Mouse (Mus musculus): Measurements from ENCODE around the gene Itgax.

- TF ChIP-seq CTCF (IDR thresholded peaks at IDR 0.05 in 2 of 3, conservative IDR thresholded peaks at IDR 0.05 in 1 of 3; ENCODE audit: control insufficient read depth in 1 of 3, insufficient read depth in 1 of 3, low read depth in 2 of 3, low read length in 3 of 3, poor library complexity in 1 of 3, severe bottlenecking in 1 of 3) (no peak), SIN3A (IDR thresholded peaks at IDR 0.05; ENCODE audit: low read length) (no peak), ETS1 (IDR thresholded peaks at IDR 0.05; ENCODE audit: low read depth, low read length) (no peak), ZKSCAN1 (IDR thresholded peaks at IDR 0.05; ENCODE audit: low read depth, low read length) (no peak), ZNF384 (IDR thresholded peaks at IDR 0.05; ENCODE audit: low read depth, low read length) (no peak), POLR2A (IDR thresholded peaks at IDR 0.05; ENCODE audit: control insufficient read depth in 1 of 2, insufficient read depth in 1 of 2, low read depth in 1 of 2, low read length in 2 of 2, poor library complexity in 1 of 2) (no peak), MEF2A (IDR thresholded peaks at IDR 0.05; ENCODE audit: extremely low read depth, insufficient replicate concordance, low read depth, low read length, poor library complexity, severe bottlenecking) (no peak), ZMIZ1 (IDR thresholded peaks at IDR 0.05; ENCODE audit: low read depth, low read length) (no peak), UBTF (IDR thresholded peaks at IDR 0.05; ENCODE audit: borderline replicate concordance, insufficient read depth, low read depth, low read length) (no peak)
Measured at GRCm38 (mm10) chr7:128150970-128151369, 21.6 kb downstream of the Itgax start.
